Mouse (Mus musculus) skeletal muscle tissue, adult 2 months (tissue): Measurements from ENCODE around the gene Odaph.
A peak's percentile ranks its signal among the peaks of the same experiment; 100 is the strongest.

Experiments used
- DNase-seq: peaks from one replicate; pipeline ENCODE4 v3.0.0-alpha.2; 2012; ENCODE audit warnings: low read depth, low spot score

Odaph gene

GRCm38 (mm10) chr5:91989261-91989660, 2.0 kb downstream of the Odaph start:
- DNase-seq, result no peak

DNA sequence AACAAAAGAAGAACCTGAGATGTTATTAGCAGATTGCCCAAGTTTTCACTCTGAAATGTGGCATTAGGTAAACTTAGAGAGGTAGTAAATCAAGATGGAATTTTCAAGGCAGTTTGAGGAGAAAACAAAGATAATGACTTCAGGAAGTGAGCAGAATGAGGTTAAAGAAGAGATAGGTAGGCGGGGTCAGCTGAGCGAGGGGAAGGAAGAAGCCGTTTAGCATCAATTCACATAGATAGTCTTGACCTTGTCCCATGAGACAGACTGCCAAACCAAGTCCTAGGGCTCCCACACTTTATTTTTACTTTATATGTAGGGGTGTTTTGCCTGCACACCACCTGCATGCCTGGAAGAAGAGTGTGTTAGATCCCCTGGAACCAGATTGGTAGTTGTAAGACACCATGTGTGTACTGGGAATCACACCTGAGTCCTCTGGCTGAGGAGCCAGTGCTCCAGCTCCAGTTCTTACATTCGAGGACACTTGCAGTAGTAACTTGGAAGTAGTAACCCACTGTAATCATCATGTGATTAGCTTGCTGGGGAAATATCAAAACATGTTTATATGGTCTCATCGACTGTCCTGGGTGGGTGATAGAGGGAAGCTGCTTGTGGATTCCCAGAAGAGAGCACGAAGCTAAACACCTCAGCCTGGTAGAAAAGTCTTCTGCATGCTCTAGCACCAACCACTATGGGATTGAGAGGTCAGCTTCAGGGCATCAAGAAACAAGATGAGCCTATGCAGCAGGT, 4.1 kb downstream of the Odaph start:
- no peak for DNase-seq

- no peak for DNase-seq
Measured at GRCm38 (mm10) chr5:91993061-91993460, 5.8 kb downstream of the Odaph start.

DNA sequence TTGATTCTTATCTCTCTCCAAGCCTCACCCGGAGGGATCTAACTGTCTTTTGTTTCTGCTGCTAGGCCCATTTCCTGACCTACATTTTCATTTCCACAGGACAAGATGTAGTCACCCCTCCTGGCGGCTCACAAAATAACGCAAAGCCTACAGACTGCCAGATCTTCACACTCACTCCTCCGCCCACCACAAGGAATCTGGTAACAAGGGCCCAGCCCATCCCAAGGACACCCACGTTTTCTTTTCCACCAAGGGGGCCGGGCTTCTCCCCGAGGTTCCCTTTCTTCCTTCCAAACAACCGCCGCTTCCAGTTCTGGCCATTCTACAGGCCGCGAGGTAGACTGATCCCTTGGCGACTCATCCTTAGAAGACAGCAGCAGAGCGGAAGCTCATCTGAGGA, 7.3 kb downstream of the Odaph start:
- DNase-seq, result no peak

GRCm38 (mm10) chr5:92000770-92001169, 13.5 kb downstream of the Odaph start:
- DNase-seq, result no peak

GRCm38 (mm10) chr5:92003011-92003410, 15.7 kb downstream of the Odaph start:
- DNase-seq, result no peak

GRCm38 (mm10) chr5:92009827-92010226, 22.6 kb downstream of the Odaph start:
- DNase-seq, result no peak

DNA sequence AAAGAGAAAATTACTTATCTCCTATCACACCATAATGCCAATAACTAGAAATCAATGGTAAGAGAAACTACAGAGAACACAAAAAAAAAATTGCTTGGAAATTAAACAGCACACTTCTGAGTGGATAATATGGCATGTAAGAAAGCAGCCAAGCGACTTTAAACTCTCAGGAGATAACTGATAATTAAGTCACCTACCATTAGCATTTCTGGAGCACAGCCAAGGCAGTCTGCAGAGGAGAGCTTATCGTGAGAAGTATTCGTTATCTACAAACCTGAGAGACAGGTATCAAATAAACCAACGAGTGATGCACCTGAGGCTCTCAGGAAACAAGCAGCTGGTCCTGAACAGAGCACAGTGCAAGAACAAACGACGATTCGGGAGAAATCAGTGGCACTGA, 24.5 kb downstream of the Odaph start:
- no peak for DNase-seq

- no peak for DNase-seq
Measured at GRCm38 (mm10) chr5:92019960-92020359, 32.7 kb downstream of the Odaph start.

DNA sequence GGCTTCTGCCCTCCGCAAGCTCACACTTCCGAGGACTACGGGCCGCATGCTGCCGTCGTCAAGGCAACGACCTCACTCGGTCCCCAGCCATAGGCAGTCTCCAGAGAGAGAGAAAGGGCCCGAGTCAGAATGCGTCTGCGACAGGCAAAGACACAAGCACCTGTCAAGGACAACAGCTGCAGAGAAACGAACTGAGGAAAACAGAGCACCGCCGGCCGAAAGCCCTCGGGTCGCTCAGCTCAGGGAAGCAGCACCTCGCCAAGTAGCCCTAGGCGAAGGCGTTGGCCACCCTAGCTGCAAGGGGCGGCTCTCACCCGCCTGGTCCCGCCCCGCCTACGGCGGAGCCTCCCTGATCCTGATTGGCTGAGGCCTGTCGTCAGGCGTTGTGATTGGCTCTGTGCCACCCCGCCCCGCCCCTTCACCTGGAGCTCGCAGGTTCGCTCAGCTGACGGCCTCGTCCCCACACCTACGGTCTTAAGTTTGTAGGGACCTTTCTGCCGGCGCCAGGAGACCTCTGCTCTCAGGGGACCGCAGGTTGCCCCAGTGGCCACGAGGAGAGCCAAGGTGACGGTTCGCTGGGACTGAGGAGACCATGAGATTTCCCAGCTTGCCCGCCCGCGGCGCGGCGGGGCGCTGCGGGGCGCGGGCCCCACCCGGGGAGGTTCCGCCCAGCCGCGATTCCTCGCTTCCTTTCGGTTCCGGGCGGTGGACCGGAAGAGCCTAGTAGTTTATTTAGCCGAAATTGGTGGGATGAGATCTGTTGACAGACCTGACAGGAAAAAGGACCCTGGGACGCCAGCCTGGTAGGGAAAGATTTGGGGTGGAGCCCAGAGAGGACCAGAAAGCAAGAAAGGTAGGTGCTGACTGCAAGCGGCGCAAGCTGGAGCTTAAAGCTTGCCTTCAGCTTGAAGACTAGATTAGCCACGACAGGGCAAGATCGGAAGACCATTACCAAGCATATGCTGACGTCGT, 55.4 kb downstream of the Odaph start:
- peak; percentile 88 for DNase-seq

DNA sequence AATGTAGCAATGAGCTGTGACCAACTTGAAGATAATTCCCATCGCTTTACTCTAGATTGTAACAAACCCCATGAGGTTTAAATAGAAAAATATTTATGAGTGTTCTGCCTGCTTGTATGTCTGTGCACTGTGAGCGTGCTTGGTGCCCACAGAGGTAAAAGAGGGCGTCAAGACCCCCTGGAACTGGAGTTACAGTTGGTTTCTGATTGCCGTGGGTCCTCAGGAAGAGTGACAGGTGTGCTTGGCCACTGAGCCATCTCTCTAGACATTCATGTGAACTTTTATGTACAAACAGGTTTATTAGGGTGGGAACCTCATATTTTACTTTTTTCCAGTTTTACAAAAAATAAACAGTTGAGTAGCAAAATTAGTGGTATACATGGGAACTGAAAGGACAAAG, 56.5 kb downstream of the Odaph start, which contains the start of gene Cdkl2:
Gene Cdkl2, minus strand, starts transcription at position 101 of the 400 bp plus-strand sequence.
- no peak for DNase-seq
